Mouse (Mus musculus): ENCODE measurements around the gene Pdlim5.
"Not testable (repeated sequence)": the region's sequence is repeated elsewhere in the genome, so short reads cannot be mapped to it uniquely, and the experiment has no call there.

Pdlim5 gene

DNA sequence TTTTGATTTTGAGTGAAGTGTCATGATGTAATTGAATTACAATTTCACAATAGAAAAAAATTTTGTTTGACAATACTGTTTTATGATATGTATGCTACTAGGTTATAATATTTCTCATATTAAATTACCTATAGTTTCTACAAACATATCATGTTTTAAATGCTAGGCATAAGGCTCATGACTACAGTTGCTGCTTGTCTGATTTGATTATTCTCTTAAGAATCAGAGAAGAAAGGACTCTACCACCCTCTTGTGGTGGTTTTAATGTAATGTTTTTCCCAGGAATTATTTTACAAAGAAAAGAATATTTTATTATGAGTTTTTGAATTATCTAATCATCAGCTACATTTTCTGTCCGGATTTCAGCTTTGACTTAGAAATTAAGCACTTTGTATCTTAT is 120.5 kb downstream of the Pdlim5 start:
- peak; percentile 49 for DNase-seq (ENCODE audit: low read depth, low spot score)

DNA sequence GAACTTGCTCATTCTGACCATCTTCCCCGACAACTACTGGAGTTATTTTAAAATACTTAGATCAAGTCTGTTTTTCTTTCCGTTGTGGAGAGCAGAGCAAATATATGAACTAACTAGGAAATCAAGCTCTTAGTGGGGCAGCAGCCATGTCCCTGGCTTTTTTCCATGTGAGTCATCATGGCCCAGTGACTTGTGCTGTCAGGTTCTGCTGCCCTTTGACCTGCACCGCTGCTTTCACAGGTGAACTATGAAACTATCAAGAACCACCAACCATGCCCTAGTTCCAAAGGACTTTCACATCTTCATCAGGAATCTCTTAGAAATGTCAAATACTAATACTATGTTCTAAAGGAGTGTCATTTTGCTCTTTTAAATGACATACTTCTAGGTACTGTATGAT is 121.0 kb downstream of the Pdlim5 start:
- DNase-seq (ENCODE audit: low read depth, low spot score), result no peak

DNA sequence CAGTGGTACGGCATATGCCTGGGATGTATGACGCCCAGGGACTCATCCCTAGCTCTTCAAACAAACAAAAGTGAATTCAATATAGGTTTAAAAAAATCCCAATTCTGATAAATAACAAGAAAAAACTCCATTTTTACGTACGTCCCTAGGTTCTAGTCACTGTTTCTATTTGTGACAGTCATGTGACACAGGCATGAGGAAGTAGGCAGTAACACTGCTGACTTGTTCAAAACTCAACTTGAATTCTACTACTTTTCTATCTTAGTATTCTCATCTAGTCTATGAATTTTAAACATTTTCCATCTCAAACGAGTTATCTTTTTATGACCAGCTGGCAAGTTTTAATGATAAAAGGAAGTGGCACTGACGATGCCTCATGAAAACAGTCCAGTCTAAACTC is 122.2 kb downstream of the Pdlim5 start:
- DNase-seq (ENCODE audit: low read depth, low spot score), result no peak

DNA sequence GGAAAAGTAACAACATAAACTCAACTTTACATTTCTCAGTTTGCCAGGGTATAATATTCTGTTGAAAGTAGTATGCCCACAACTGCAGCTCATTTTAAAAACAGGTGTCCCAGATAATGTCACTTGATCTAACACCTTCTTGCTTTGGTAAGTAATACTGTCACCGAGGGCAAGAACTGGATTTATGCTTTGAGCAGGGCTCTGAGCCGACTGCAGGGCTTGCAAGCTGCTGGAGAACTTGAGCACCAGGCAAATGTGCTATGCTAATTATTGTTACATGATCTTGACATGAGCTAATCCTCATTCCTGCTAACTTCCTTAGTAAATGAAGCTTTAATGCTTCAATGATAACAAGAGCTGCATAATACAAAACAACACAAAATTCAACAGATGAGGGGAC is 139.1 kb downstream of the Pdlim5 start:
- no peak for DNase-seq (ENCODE audit: low read depth, low spot score)

DNA sequence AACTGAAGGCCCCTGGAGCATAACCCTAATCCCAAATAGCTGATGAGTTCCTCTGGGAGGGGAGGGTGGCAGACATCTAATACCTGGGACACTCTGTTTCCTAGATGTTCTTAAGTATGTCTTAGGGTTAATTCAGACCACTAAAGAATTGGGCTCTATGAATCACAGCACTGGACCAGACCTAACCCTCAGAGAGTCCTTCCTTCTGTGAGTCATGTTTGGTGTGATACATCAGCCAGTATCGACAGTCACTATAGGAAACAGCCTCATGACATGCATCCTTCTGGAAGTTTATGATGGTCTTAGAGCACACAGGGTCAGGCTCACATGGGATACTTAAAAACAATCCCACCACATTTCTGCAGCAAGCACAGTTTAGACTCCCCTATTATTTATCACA is 143.4 kb downstream of the Pdlim5 start:
- DNase-seq (ENCODE audit: low read depth, low spot score), result no peak

DNA sequence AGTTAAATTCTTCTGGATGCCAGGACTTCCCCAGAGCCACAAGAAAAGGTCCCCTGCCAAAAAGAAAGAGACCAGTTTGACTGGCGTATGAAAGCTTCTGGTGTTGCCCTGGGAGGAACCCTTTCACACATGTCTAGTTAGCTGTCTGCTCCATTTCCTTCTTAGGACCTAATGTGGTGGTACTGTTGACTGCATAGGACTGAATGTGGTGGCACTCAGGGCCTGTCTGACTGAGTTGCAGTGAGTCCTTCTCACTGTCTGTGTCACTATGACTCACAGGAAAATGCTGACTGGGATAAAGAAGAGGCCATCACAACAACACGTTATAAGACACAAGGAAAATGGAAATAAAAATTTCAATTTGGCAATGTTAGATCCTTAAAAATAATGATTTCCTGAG is 146.0 kb downstream of the Pdlim5 start:
- peak; percentile 29 for DNase-seq (ENCODE audit: low read depth, low spot score)

DNA sequence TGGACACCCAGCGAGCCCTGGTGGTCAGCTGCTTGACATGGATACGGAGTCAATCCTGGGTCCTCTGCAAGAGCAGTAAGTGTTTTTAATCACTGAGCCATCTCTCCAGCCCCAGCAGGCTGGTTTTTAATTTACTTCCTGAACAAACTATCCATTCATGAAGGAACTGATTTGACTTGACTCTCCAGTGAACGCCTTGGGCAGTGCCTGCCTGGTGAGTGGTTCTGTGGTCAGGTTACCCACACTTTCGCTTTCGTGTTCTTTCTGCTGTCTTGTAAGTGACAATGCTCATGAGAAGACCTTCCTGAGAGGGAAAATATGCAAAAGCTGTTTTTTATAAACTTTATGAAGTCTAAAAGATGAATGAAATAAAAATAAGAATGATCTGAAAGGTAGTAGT is 152.2 kb downstream of the Pdlim5 start:
- peak; percentile 24 for DNase-seq (ENCODE audit: low read depth, low spot score)

DNA sequence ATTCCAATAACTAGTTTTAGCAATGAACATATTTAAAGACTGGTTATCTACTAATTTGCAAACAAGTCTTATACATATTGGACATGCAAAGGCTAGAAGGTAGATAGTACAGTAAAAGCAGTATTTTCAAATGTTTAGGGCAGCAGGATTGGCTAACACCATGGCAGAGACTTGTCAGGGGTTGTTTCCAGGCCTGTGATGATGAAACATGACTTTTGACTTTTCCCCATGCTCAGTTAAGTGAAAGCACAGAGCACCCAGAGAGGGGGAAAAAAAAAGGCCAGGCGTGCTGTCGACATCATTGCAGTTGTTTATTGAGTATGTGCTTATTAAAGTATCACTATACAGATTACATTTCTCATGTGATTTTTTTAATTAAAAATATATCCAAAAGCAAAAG is 156.2 kb downstream of the Pdlim5 start:
- no peak for DNase-seq (ENCODE audit: low read depth, low spot score)

DNA sequence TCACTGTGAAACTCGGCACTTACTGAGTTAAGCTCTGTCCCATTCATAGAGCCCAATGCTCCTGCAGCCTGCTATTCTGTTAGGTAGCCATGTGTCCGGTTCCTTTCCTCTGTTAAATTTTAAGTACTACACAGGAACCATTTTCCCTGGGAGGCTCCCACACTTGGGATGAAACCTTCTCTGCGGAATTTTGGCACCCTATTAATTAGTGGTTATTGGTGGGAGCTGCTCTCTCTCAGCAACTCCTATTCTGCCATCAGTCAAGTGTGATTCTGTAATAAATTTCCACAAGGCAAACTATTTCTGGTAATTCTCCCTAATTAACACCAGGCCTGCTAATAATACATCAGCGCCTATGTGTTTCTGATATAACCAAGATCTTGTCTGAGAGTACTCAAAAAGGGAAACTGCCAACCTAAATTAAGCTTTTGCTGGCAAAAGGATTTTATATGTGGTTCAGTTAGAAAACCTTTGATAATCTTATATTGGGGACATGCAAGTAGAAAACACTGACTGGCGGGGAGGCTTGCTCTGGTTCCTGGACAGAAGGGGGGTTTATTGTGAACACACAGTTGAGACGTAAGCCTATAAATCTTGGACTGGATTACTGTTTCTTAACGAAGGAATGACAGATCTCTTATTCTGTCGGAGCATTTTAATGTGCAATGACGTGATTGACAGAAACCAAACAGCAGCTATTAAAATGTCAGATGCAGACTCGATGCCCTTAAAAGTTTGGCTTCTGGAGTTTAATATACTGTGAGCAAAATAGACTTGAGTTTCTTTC is 157.0 kb downstream of the Pdlim5 start:
- no peak for DNase-seq (ENCODE audit: low read depth, low spot score)

DNA sequence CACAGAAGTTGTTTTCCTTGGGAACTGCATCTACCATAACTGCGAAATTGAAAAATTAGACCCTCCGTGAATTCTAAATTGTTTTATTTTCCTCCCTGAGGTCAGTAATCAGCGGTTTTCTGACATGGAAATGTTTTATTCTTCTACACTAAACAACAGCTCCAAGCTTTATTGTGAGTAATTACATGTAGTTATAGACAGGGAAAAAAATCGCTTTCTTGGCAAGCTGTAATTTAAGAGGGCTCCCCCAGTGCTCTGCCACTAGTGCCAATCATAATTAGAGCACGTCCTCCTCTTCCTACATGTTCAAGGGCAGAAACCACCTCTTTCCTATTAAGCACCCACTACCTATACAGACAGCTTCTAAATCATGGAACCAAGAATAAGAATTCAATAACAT is 157.9 kb downstream of the Pdlim5 start:
- DNase-seq (ENCODE audit: low read depth, low spot score), result no peak

DNA sequence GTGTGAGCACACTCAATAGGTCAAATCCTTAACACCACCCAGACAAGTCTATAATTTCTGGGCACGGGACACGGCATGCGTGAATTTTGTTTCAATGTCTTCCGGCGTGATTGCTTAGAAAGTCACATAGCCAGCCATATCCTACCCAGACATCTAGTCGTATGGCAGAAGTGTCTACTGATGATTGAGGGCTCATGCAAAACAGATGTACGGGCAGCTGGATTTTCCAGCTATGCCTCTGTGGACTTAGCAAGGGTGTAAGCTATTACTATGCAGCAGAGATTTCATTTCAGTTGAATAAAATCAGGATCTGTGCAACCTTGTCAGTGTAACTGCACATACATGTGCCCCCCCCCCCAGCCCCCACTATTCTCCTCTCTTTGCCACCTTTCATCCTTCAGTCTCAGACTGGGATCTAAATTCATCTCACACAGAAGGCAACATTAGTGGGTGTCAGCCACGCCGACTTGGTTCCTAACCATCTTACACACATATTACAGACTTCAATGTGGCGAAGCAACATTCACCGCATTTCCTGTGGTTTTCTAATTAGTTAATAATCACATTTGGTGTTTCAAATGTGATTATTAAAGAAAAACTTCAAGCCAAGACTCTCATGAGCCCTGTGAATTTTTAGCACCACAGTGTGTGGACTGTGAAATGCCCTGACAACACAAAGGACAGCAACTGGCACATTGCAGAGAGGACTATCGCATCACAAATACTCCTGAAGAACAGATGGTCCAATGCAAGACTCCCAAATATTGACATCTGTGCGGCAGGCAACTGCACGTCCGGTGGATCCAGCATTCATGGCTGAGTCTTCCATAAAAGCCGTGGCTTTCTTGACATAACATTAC is 161.7 kb downstream of the Pdlim5 start:
- DNase-seq (ENCODE audit: low read depth, low spot score), result no peak

DNA sequence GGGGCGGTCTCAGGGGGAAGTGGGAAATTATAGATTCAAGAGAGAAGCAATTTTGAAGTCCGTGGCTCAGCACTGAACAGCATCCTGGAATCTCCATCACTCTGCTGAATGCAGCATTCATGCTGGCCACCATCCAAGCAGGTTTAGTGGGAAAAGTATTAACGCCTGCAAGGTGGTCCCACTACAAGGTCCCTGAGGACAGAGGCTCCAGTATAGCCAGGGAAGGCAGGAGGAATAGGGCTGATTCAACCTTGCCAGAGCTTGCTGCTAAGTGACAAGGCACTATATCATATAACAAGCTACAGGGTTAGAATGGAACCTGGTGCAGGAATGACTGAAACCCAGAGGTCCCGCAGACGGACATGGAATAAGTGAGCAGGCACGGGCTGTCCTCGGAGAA is 166.8 kb downstream of the Pdlim5 start:
- no peak for DNase-seq (ENCODE audit: low read depth, low spot score)

DNA sequence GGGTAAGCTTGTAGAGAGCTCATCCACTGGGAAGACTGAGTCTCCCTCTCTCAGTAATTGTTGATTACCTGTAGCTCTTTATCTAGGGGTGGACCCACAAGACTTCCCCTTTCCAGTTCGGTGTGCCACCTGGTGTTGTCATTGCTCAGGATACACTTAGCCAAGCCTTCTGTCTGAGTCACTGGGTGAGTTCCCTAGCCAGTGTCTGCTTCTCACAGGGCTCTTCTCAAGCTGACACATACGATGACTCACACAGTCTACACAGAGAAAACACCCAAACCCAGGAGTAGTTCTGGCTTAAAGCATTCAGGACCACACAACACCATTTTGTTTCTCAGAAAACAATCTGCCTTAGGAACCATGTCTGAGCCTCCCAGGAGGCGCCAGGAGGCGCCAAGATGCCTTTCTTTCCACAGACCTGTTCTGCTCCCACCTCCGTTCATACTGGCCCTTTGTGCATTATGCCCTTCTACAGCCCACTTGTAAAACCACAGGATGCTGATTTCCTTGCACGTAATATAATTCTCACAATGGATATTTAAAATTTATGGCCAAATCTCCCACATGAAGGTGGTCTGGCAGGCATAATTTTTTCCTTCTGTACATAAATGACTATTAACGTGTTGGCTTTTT is 172.9 kb downstream of the Pdlim5 start:
- DNase-seq (ENCODE audit: low read depth, low spot score), result no peak

DNA sequence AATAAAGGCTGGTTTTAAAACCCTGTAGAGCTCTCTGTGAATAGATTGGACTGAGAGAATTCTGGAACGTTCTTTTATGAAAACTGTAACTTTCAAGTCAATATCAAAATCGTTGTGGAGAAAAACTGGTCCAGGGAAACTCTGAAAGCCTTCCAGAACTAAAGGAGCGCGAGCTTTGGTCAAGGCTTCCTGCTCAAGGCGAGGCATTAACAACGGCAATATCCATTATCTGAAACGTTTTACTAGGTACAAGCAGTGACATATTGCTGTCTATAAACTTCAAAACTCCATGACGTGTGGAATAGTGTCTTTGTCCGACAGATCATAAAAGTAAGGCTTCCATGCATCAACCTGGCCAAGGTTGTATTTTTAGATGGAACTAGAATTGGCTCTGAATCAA is 175.6 kb downstream of the Pdlim5 start:
- no peak for DNase-seq (ENCODE audit: low read depth, low spot score)

DNA sequence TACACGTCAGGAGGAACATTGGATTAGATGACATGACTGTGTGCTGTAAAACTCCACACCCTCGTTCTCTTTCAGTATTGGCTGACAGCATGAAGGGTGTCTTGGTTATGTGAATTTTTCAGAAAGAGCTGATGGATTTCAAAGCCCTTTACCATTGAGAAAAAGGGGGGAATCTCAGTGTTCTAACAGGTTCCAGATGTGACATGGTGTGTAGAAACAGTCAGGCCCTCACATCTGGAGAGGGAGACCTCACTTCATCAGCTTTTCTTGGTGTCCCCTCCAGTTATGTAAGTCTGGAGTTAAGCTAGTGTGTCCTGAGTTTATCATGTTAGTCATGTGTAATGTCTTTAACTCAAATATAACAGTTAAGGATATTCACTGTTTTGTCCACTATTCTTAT is 182.7 kb downstream of the Pdlim5 start:
- DNase-seq (ENCODE audit: low read depth, low spot score), result no peak

DNA sequence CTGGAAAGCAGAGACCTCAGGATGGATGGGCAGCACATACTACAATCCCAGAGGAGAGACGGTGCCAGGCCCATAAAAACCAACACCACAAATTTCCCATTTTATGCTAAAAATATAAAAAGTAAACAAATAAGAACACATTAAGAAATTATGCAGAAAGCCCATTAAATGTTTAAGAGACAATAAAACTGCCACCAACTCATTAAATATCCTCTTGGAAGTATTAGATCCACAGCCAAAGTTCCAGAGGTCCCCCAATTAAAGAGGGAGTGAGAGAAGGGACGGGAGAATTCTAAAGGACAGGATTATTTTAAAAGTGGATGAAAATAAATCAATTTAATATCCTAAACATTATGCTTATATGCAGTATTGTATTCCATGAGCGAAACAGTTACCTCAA is 183.3 kb downstream of the Pdlim5 start:
- DNase-seq (ENCODE audit: low read depth, low spot score), result no peak

DNA sequence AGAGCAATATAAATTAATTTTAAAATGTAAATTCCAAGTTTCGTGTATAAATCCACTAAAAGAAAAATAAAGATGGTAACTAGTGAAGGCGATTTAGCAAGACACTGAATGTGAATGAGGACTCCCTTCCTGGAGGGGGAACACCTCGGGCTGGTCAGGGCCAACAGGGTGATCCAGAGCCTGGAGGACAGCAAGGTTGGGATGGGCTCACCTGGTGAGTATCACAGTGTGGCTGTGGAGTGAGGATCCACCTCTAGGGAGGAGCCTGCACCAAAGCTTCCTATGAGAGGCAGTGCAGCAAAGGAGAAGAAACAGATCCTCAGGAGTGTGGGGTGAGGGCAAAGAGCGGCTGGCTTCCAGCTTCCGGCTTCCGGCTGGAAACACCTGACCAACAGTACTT is 185.5 kb downstream of the Pdlim5 start:
- no peak for DNase-seq (ENCODE audit: low read depth, low spot score)

DNA sequence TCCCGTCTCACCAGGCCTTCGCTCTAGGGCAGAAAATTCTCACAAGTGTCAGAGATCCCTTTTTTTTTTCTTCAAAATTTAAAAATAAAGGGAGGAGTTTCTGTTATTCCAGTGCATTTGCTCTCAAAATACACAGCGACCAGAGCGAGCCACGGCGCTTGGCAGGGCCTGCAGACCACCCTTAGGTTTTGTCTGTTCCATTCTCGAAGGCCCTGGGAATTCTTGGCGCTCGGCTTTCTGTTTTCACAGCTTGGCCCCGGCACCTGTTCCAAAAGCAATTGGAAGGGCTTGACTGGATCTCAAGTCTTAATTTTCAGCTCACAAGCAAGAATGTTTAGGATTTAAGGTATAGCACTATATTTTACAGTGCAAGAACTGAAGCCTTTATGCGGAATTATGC is 186.4 kb downstream of the Pdlim5 start:
- DNase-seq (ENCODE audit: low read depth, low spot score), result no peak

DNA sequence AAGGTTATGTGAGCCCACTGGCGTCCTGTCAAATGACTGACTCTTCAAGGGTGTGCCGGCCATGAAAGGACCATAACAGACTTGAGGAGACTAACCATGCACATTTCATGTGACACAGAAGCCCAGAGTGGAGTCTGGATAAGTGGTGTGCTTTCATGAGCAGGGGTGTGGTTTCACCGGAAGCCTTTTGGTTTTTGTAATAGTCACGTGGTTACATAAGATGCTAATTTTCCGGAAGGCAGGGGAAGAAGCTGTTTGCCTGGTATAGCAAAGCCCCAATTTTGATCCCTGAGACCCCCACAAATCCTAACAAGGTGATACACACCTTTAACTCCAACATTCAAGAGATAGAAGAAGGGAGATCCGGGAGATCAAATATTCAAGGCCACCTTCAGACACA is 188.0 kb downstream of the Pdlim5 start:
- DNase-seq (ENCODE audit: low read depth, low spot score), result no peak

DNA sequence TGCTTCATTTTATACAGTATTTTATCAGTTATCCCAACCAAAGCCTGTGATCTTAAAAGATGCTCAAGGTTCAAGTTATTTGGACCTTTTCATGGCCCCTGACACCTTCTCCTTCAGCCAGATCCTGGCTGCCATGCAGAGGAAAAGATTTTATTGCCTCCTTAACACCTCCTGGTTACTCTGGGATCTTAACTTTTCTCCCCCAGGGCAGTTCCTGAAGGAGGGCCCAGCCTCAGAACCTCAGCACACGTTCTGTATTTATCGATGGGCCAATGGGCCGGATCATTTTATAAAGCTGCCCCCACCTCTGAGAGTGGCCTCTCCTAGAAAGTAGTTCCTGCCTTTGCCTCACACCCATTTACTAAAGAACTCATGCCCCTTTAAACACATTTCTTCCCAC is 189.2 kb downstream of the Pdlim5 start:
- no peak for DNase-seq (ENCODE audit: low read depth, low spot score)

DNA sequence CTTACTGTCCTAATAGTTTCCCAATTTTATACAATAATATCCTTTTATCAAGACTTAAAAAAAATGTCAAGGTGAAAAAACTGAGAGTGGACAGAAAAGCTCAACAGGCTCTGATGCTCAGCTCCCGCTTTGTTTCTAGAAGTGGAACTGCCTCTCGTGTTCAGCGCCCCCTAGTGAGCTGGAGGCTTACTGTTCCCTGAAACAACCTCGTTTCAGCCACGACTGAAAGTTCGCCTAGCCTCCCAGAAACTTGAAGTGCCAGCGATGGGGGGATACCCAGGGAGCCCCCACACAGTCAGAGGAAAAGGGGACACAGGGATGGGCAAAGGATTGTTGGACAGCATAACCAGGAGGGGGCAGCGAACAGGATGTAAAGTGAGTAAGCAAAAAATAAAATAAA is 199.4 kb downstream of the Pdlim5 start:
- DNase-seq (ENCODE audit: low read depth, low spot score), result peak; percentile 7

DNA sequence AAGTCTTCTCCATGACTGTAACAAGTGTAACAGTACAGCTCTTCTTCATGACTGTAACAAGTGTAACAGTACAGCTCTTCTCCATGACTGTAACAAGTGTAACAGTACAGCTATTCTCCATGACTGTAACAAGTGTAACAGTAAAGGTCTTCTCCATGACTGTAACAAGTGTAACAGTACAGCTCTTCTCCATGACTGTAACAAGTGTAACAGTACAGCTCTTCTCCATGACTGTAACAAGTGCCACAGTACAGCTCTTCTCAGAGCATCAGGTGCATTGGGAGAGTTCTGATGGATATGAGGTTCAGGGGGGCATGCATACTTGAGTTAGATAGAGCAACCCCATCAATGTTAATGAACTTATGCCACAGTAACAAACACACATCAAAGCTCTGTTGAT is 203.9 kb downstream of the Pdlim5 start:
- DNase-seq (ENCODE audit: low read depth, low spot score), result not testable (repeated sequence)
